Mouse (Mus musculus) thymus, postnatal 14 days (tissue): Measurements from ENCODE around the gene Ccdc170.
"Not testable (repeated sequence)": the region's sequence is repeated elsewhere in the genome, so short reads cannot be mapped to it uniquely, and the experiment has no call there.

Source experiments
- DNase-seq: peaks from one replicate; pipeline ENCODE4 v3.0.0; 2021

Ccdc170 gene

GRCm38 (mm10) chr10:4482355-4482754, at the start of gene Ccdc170:
TSS of gene Ccdc170 (plus strand) at chr10:4482502.
- DNase-seq, result no peak

- peak; percentile 25 for DNase-seq
These were observed 49.1 kb upstream of the Ccdc170 start for GRCm38 (mm10) chr10:4432996-4433755.

- DNase-seq, result not testable (repeated sequence)
These were observed 48.4 kb upstream of the Ccdc170 start for GRCm38 (mm10) chr10:4433871-4434270.

- no peak for DNase-seq
These were observed 46.9 kb upstream of the Ccdc170 start for GRCm38 (mm10) chr10:4435416-4435815.

- no peak for DNase-seq
These were observed 25.9 kb upstream of the Ccdc170 start for GRCm38 (mm10) chr10:4456409-4456808.

GRCm38 (mm10) chr10:4460201-4460600, 22.1 kb upstream of the Ccdc170 start:
- DNase-seq, result no peak

- DNase-seq, result no peak
These were observed 16.5 kb upstream of the Ccdc170 start for GRCm38 (mm10) chr10:4465799-4466198.

GRCm38 (mm10) chr10:4469406-4469805, 12.9 kb upstream of the Ccdc170 start:
- DNase-seq, result no peak

- DNase-seq, result no peak
These were observed 8.7 kb upstream of the Ccdc170 start for GRCm38 (mm10) chr10:4473591-4473993.

GRCm38 (mm10) chr10:4475431-4475830, 6.9 kb upstream of the Ccdc170 start:
- DNase-seq, result no peak

- no peak for DNase-seq
These were observed 5.7 kb upstream of the Ccdc170 start for GRCm38 (mm10) chr10:4476604-4477003.

- DNase-seq, result no peak
These were observed 1.4 kb upstream of the Ccdc170 start for GRCm38 (mm10) chr10:4480929-4481328.

GRCm38 (mm10) chr10:4481695-4482094, 607 bp upstream of the Ccdc170 start:
- DNase-seq, result no peak

GRCm38 (mm10) chr10:4483848-4484247, 1.5 kb downstream of the Ccdc170 start:
- no peak for DNase-seq

- no peak for DNase-seq
These were observed 2.7 kb downstream of the Ccdc170 start for GRCm38 (mm10) chr10:4484986-4485385.

GRCm38 (mm10) chr10:4489865-4490264, 7.6 kb downstream of the Ccdc170 start:
- DNase-seq, result no peak

- DNase-seq, result no peak
These were observed 9.0 kb downstream of the Ccdc170 start for GRCm38 (mm10) chr10:4491281-4491680.

- no peak for DNase-seq
These were observed 9.7 kb downstream of the Ccdc170 start for GRCm38 (mm10) chr10:4492045-4492444.

- no peak for DNase-seq
These were observed 10.6 kb downstream of the Ccdc170 start for GRCm38 (mm10) chr10:4492909-4493308.

GRCm38 (mm10) chr10:4503251-4503650, 20.9 kb downstream of the Ccdc170 start:
- no peak for DNase-seq

GRCm38 (mm10) chr10:4512725-4513124, 30.4 kb downstream of the Ccdc170 start:
- DNase-seq, result no peak

- DNase-seq, result no peak
These were observed 35.3 kb downstream of the Ccdc170 start for GRCm38 (mm10) chr10:4517614-4518013.

GRCm38 (mm10) chr10:4519645-4520044, 37.3 kb downstream of the Ccdc170 start:
- no peak for DNase-seq

- no peak for DNase-seq
These were observed 38.2 kb downstream of the Ccdc170 start for GRCm38 (mm10) chr10:4520394-4521102.
